Mouse (Mus musculus) neural tube, embryonic 14.5 days (tissue): ENCODE data around the gene Tmem204. TPM values are rescaled to one million over a fixed set of nuclear protein-coding genes. Genes with fewer than 3 reads are reported as not detected.
A peak's percentile ranks its signal among the peaks of the same experiment; 100 is the strongest.

ENCODE experiments used
- ATAC-seq: fragments of 200-750 bp; cut with Nextera tagmentation; 2 replicates; pipeline ENCODE4 v1.8.0; 2017; ENCODE audit warnings: low read depth, mild to moderate bottlenecking, moderate TSS enrichment, moderate library complexity
- H3K27ac ChIP-seq: fragments of 300-500 bp; sonication (generic); 2 replicates; pipeline ENCODE4 v1.5.1; 2014; ENCODE audit warnings: low read depth, mild to moderate bottlenecking, control low read depth, low read length, moderate library complexity, mixed read lengths
- H3K27me3 ChIP-seq: fragments of 300-500 bp; sonication (generic); 2 replicates; pipeline ENCODE4 v1.6.1; 2014; ENCODE audit warnings: low read length; ENCODE audit not compliant: control insufficient read depth, insufficient read depth
- H3K36me3 ChIP-seq: fragments of 300-500 bp; sonication (generic); 2 replicates; pipeline ENCODE4 v1.6.1; 2014; ENCODE audit warnings: low read length, mixed read lengths; ENCODE audit not compliant: control insufficient read depth, insufficient read depth
- H3K4me1 ChIP-seq: fragments of 300-500 bp; sonication (generic); 2 replicates; pipeline ENCODE4 v1.6.1; 2014; ENCODE audit warnings: low read length; ENCODE audit not compliant: control insufficient read depth, insufficient read depth
- H3K4me2 ChIP-seq: fragments of 300-500 bp; sonication (generic); 2 replicates; pipeline ENCODE4 v1.6.1; 2014; ENCODE audit warnings: mild to moderate bottlenecking, low read depth, low read length, control low read depth
- H3K4me3 ChIP-seq: fragments of 300-500 bp; sonication (generic); 2 replicates; pipeline ENCODE4 v1.5.1; 2014; ENCODE audit warnings: low read depth, low read length, control low read depth, mixed read lengths
- H3K9ac ChIP-seq: fragments of 300-500 bp; sonication (generic); replicated peaks from 2 replicates; pipeline ENCODE4 v1.6.1; 2014; ENCODE audit warnings: low read depth, mild to moderate bottlenecking, control low read depth, low read length, mixed read lengths
- H3K9me3 ChIP-seq: fragments of 300-500 bp; sonication (generic); 2 replicates; pipeline ENCODE4 v1.6.1; 2016; ENCODE audit warnings: low read length; ENCODE audit not compliant: control insufficient read depth
- WGBS: fragments of 180-500 bp; shearing (Covaris S2); extraction: QIAGEN DNeasy Blood & Tissue Kit; methylation state at CpG from one replicate; pipeline ENCODE4 v1.1.7; 2014; 5-methylcytosine and 5-hydroxymethylcytosine counted together
- polyA plus RNA-seq: library from polyadenylated mRNA; unstranded; fragments of >200 nt; fragmentation: Nextera tagmentation; extraction: Ambion mirVana; gene quantifications from 2 replicates; pipeline ENCODE4 v1.2.1, GENCODE M21; 2014

Gene Tmem204
- polyA plus RNA-seq, 1 experiment from 2014 or later, result 8.1 TPM

DNA sequence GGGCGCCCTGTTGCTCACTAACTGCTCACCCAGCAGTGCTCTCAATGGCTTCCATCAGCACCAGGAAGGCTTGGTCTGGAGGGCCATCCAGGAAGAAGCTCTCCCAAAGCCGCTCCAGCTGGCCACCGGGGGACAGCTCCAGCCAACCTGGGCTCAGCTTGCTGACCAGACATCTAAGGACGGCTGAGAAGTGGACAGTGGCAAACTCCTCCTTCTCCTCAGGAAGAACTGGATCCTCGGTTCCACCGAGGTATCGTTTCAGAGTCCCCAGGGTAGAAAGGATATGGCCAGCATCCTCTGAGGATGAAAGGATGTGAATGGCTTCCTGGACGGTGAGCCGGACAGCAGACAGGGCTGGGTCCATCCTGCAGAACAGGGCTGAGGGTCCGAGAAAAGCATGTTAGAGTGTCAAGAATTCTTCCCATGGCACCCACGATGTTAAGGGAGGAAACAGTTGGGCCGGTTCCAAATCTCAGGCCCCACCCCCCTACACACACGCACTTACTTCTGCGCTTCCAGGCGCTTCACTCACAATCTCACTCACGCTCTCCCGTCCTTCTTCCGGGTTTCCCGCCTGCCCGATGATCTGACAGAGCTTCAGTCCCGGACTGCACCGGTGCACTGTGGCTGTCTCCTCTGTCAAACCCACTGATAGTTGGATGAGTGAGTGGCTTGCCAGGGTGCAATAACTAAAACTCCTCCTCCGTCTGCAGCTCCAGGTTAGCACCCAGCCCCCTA is 31.7 kb upstream of the Tmem204 start:
- H3K9me3 ChIP-seq, result no peaks in the 10 kb centered on the region
- peaks cover 8% of the 10 kb centered on the region for H3K4me1 ChIP-seq
- peak overlapping the region; percentile 46 for H3K9ac ChIP-seq
- H3K27ac ChIP-seq, result peak overlapping the region; percentile 90
- H3K27me3 ChIP-seq, result no peaks in the 10 kb centered on the region
- peak; percentile 60 for ATAC-seq
- peak overlapping the region; percentile 47 for H3K4me3 ChIP-seq
- 12% methylated on average over 23 of the region's 23 CpGs for WGBS
- peaks cover 13% of the 10 kb centered on the region; the same call in 1 of the 2 replicates for H3K36me3 ChIP-seq
- peak overlapping the region; percentile 75 for H3K4me2 ChIP-seq

DNA sequence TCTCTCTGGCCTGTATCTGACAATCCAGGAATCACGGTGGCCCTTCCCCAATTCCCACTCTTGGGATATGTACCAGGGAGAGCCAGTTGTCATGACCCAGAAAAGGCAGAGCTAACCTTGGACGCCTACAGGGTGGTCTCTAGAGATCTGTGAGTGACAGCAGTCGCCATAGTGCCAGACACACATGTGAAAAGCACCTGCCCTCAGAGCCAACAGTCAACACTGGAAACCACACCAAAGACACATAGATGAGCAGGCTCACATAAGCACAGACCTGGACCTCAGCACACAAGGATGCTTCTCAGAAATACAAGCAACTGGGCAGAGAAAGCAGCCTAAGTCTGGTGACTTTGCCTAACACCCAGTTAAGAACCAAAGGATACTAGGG is 29.0 kb upstream of the Tmem204 start:
- H3K4me2 ChIP-seq, result no peak overlapping the region
- no peak overlapping the region for H3K9ac ChIP-seq
- no peak overlapping the region for H3K4me3 ChIP-seq
- H3K27me3 ChIP-seq, result no peaks in the 10 kb centered on the region
- H3K4me1 ChIP-seq, result peaks cover 8% of the 10 kb centered on the region
- no peak overlapping the region for H3K27ac ChIP-seq
- no peaks in the 10 kb centered on the region for H3K9me3 ChIP-seq
- ATAC-seq, result no peak
- WGBS, result 81% methylated on average over 3 of the region's 3 CpGs
- peaks cover 17% of the 10 kb centered on the region; the same call in 1 of the 2 replicates for H3K36me3 ChIP-seq

- H3K4me2 ChIP-seq, result no peak overlapping the region
- 91% methylated on average over 8 of the region's 8 CpGs for WGBS
- H3K9ac ChIP-seq, result no peak overlapping the region
- no peak overlapping the region for H3K4me3 ChIP-seq
- no peaks in the 10 kb centered on the region for H3K27me3 ChIP-seq
- H3K4me1 ChIP-seq, result peaks cover 8% of the 10 kb centered on the region
- no peaks in the 10 kb centered on the region for H3K9me3 ChIP-seq
- H3K27ac ChIP-seq, result no peak overlapping the region
- no peak for ATAC-seq
- peaks cover 22% of the 10 kb centered on the region; the same call in 1 of the 2 replicates for H3K36me3 ChIP-seq
Observed at GRCm38 (mm10) chr17:25111739-25112422, 28.5 kb upstream of the Tmem204 start.

DNA sequence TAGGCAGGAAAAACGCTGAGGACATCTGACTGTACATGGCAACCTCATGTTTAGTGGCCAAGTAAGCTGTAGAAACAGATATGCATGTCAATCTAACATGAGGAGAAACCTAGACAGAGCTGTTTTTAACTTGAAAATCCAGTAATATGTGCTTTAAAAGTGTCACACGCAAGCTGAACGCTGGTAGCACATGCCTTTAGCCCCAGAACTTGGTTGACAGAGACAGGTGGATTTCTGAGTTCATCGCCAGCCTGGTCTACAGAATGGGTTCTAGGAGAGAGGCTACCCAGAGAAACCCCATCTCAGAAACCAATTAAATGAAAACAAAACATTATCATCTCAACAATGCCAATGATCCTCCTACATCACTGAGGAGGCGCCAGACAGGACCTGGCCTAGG is 27.8 kb upstream of the Tmem204 start:
- no peak for ATAC-seq
- WGBS, result 96% methylated on average over 5 of the region's 5 CpGs
- H3K27me3 ChIP-seq, result no peaks in the 10 kb centered on the region
- peaks cover 5% of the 10 kb centered on the region for H3K4me1 ChIP-seq
- no peak overlapping the region for H3K9ac ChIP-seq
- H3K4me2 ChIP-seq, result no peak overlapping the region
- H3K27ac ChIP-seq, result no peak overlapping the region
- peaks cover 26% of the 10 kb centered on the region for H3K36me3 ChIP-seq
- no peaks in the 10 kb centered on the region for H3K9me3 ChIP-seq
- no peak overlapping the region for H3K4me3 ChIP-seq

DNA sequence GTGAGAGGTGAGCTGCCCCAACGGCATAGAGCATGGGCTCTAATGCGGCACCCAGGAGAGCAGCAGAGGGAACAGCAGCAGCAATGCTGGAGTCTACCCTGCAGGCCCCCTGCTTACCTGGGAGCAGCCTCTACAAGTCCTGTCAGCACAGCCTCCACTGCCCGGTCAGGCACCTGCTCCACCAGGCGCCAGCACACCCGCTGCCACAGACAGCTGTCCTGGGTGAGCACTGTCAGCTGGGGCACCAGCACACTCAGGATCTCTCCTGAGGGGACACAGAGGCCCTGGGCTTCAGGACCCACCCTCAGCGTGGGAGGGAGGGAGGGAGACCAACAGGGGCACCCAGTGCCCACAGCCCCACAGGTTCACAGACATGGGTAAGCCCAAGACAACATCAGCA is 27.2 kb upstream of the Tmem204 start:
- 96% methylated on average over 6 of the region's 6 CpGs for WGBS
- Histone ChIP-seq H3K4me3 (no peak overlapping the region), H3K27ac (no peak overlapping the region), H3K9ac (no peak overlapping the region), H3K36me3 (peaks cover 31% of the 10 kb centered on the region), H3K4me1 (peaks cover 5% of the 10 kb centered on the region), H3K4me2 (no peak overlapping the region), H3K27me3 (no peaks in the 10 kb centered on the region), H3K9me3 (no peaks in the 10 kb centered on the region)
- ATAC-seq, result no peak

GRCm38 (mm10) chr17:25109578-25109977 is 26.2 kb upstream of the Tmem204 start:
- Histone ChIP-seq H3K4me1 (peaks cover 2% of the 10 kb centered on the region), H3K36me3 (peaks cover 41% of the 10 kb centered on the region), H3K9ac (no peak overlapping the region), H3K4me3 (no peak overlapping the region), H3K9me3 (no peaks in the 10 kb centered on the region), H3K27ac (no peak overlapping the region), H3K4me2 (no peak overlapping the region), H3K27me3 (no peaks in the 10 kb centered on the region)
- no peak for ATAC-seq
- 82% methylated on average over 2 of the region's 2 CpGs for WGBS

GRCm38 (mm10) chr17:25107786-25108185 is 24.4 kb upstream of the Tmem204 start:
- ATAC-seq, result no peak
- Histone ChIP-seq H3K9me3 (no peaks in the 10 kb centered on the region), H3K27me3 (no peaks in the 10 kb centered on the region), H3K4me2 (no peak overlapping the region), H3K27ac (no peak overlapping the region), H3K4me1 (no peaks in the 10 kb centered on the region), H3K9ac (no peak overlapping the region), H3K4me3 (no peak overlapping the region), H3K36me3 (peaks cover 55% of the 10 kb centered on the region)
- 93% methylated on average over 6 of the region's 16 CpGs for WGBS

DNA sequence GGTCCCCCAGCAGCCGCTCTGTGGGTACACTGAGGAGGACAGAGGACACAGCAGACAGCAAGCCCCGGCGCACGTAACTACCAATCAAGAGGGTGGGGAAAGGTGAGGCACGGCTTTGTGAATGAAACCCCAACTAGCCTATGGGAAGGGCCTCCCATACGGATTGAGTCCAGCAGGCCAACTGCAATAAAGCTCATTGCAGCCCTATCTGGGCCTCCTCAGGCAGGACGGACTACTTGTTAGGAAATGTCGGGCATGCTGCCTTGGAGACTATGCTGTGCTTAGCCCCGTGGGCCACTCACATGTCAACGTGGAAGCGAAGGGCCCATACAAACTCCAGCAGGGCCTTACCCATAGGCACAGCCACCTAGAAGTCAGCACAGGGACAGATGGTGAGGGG is 17.9 kb upstream of the Tmem204 start:
- no peak overlapping the region for H3K4me2 ChIP-seq
- H3K27ac ChIP-seq, result no peak overlapping the region
- peaks cover 71% of the 10 kb centered on the region for H3K36me3 ChIP-seq
- no peak overlapping the region for H3K9ac ChIP-seq
- H3K4me1 ChIP-seq, result no peaks in the 10 kb centered on the region
- no peaks in the 10 kb centered on the region for H3K9me3 ChIP-seq
- 94% methylated on average over 11 of the region's 11 CpGs for WGBS
- H3K4me3 ChIP-seq, result no peak overlapping the region
- no peaks in the 10 kb centered on the region for H3K27me3 ChIP-seq
- ATAC-seq, result no peak

DNA sequence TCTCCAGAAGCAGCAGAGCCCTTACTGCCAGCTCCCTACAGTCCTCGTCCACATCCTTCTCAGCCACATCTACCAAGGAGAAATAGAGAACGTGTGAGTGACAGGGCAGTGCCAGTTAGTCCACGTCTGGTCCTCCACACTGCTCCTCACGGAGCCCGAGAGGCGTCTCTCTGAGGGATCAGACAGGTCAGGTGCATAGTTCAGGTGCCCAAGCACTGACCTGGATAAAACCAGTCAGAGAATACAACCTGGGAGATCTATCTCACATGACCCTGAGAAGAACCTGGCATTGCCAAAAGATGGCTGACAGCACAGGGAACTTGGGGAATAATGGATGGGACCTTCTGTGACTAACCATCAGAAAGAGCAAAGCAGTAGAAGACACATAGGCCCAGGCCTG is 16.7 kb upstream of the Tmem204 start:
- no peak overlapping the region for H3K4me3 ChIP-seq
- no peak for ATAC-seq
- H3K9ac ChIP-seq, result no peak overlapping the region
- H3K36me3 ChIP-seq, result peaks cover 60% of the 10 kb centered on the region
- H3K27me3 ChIP-seq, result no peaks in the 10 kb centered on the region
- WGBS, result 93% methylated on average over 6 of the region's 6 CpGs
- no peak overlapping the region for H3K4me2 ChIP-seq
- no peak overlapping the region for H3K27ac ChIP-seq
- no peaks in the 10 kb centered on the region for H3K4me1 ChIP-seq
- no peaks in the 10 kb centered on the region for H3K9me3 ChIP-seq
